Mouse (Mus musculus): ENCODE measurements around the gene Apba3.
A peak's percentile ranks its signal among the peaks of the same experiment; 100 is the strongest.

The Apba3 gene

DNA sequence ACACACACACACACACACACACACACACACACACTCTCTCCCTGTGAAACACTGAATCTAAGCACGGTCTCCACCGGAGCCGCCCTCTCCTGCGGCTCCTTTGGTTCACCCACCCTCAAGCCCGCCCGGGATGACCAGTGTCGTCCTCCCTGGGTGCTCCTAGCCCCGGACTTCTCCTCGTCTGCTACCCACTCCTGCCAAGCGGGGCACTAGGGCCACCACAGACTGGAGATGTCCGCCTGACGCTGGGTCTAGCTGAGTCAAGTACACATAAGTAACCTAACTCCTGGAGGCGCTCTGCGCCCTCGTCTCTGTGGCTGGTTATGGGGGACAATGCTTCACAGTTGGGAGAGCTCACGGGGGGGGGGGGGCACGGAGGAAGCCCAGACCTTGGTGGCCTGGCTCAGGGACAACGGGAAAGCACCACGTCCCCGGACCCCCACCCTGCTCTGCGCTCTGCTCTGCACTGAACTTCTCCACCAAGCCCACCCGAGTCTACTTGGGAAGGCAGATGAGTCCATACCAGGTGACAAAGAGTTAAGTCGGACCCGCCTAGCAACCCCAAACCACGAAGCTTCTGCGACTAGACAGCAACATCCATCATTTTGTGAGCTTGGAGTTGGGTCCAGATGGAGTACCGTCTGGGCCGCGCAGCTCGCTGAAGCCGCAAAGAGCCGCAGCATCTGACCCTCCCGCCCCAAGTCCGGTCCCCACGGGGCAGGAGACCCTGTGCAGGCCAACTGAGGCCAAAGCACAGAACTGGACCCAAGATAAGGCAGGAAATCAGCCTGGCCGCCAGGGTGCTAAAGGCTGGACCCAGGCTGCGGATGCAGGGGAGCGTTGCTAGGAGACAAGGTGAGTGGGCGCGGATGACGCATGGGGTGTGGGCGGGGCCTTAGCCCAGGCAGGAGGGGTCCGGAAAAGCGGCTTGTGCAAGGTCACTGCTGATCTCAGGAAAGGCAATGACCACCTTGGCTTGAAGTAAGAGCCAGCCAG is 14.0 kb upstream of the Apba3 start, which contains the start of gene Matk:
Matk (plus strand) TSS at position 512 of the 996 bp plus-strand sequence.
- no peak for DNase-seq (ENCODE audit: low spot score in 2 of 2)

DNA sequence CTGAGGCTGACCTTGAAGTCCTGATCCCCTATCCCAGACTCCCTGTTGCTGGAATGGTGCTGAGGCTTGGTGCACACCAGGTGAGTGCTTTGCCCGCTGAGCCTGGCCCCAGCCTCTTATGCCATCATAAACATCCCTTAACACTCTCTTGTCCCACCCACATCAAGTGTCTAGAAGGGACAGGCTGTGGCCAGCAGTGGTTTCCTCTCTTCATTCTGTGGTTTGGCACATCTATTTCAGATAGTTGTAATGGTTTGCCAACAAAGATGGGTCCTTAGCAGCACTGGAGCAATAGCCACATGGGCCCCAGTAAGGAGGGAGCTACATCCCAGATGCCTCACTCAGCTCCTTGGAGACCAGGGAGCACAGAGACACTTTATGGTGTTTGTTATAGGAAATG is 11.9 kb upstream of the Apba3 start:
- DNase-seq (ENCODE audit: low spot score in 2 of 2): no peak

DNA sequence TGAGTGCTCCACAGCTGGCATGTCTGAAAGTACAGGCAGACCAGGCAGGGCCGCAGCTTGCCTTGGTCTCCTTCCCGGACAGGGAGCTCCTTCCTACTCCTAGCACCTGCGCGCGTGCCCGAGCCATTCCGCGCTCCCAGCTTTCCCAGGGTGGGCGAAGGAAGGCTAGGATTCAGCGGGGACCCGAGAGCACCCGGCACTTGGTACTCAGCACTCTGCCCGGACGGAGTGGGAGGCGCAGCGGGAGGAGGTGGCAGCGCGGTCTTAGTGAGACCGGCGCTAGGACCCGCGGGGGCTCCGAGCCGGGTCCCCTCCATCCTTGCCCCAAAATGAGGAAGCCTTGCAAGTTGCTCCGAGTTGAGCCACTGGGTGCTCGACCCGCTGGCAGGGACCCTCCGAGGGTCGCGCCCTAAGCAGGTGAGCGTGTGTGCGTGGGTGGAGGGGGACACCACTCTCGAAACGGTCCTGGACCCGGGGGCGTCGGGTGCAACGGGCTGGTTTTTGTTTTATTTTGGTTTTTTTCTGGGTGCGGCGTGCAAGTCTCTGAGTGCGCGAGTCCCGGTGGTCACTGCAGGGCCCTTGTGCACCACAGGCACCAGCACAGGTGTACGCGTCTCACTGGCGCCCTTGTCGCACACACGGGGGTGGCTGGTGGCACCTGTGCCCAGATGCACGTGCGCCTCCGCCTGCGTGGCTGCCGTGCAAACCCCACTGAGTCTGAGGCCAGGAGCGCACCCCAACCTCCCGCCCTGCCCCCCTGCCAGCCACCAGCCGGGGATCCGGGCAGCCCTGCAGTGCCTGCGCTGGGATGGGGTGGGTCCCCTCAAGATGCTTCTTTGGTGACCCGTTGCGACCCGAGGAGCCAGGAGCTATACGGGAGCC is 9.4 kb upstream of the Apba3 start:
- no peak for DNase-seq (ENCODE audit: low spot score in 2 of 2)

DNA sequence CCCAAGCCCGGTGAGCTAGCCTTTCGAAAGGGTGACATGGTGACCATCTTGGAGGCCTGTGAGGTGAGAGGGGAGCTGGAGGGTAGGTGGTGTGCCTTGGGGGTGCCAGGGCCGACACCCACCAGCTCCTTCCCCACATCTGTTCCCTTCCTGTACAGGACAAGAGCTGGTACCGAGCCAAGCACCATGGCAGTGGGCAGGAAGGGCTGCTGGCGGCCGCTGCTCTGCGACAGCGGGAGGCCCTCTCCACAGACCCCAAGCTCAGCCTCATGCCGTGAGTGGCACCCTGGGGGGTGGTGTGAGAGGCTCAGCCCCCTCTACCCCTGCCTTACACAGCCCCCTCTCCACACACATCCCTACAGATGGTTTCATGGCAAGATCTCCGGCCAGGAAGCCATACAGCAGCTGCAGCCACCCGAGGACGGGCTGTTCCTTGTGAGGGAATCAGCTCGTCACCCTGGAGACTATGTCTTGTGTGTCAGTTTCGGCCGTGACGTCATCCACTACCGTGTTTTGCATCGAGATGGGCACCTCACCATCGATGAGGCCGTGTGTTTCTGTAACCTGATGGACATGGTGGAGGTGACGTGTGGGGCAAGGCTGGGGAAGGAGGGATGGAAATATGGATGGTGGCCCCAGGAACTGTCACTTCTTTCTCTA is 7.4 kb upstream of the Apba3 start:
- no peak for DNase-seq (ENCODE audit: low spot score in 2 of 2)

DNA sequence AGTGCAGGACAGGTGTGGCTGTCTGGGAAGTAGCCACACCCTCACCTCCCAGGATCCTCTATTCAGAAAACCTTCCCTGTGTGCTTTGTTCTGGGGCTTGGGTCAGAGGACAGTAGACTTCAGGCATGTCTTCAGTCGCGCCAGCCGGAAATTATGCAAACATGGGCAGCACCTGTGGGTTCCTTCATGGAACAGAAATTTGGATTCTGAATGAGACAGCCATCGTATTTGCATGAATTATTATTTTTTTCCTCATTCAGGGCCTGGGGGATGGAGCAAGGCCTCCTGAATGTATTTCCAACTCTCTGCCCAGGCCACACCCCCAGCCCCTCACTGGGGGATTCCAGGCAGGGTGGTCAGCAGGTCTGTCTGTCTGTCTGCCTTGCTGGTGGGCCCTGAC is 5.7 kb upstream of the Apba3 start:
- DNase-seq (ENCODE audit: low spot score in 2 of 2): no peak

DNA sequence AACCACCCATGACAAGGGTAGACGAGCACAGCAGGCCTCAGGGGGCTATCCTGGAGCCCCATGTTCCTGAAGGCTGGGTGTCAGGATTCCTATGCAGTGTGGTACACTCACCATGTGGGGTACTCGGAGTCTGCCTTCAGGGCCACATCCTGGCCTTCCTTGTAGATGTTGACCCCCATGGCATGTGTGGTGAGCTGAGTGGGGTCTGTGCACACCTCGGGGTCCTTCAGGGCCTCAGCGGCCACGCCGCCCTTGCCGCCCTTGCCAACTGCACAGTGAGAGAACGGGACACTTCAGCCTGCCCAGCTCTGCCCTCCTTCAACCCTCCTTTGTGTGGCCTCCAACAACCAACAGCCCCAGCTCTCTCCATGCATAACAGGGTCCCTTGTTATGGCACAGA is 1.2 kb upstream of the Apba3 start:
- DNase-seq (ENCODE audit: low spot score in 2 of 2): no peak

DNA sequence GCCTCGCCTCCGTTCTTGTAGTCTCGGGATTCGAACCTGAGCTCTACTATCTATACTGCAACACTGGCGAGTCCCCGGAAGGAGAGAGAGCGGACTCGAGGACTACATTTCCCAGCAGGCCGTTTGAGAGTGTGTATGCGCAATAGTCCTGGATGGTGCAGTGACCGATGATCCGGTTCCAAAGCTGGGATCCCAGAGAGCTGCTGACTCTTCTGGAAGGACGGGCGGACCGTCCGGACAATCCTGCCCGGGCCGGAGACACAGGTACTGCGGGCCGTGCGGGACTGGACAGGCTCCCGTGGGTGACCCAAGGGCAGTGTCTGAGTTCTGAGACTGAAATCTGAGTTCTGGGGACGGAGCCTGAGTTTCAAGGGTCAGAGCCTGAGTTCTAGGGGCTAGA is 1.3 kb downstream of the Apba3 start:
- peak; percentile 74 to 77 for DNase-seq (ENCODE audit: low spot score in 2 of 2)

DNA sequence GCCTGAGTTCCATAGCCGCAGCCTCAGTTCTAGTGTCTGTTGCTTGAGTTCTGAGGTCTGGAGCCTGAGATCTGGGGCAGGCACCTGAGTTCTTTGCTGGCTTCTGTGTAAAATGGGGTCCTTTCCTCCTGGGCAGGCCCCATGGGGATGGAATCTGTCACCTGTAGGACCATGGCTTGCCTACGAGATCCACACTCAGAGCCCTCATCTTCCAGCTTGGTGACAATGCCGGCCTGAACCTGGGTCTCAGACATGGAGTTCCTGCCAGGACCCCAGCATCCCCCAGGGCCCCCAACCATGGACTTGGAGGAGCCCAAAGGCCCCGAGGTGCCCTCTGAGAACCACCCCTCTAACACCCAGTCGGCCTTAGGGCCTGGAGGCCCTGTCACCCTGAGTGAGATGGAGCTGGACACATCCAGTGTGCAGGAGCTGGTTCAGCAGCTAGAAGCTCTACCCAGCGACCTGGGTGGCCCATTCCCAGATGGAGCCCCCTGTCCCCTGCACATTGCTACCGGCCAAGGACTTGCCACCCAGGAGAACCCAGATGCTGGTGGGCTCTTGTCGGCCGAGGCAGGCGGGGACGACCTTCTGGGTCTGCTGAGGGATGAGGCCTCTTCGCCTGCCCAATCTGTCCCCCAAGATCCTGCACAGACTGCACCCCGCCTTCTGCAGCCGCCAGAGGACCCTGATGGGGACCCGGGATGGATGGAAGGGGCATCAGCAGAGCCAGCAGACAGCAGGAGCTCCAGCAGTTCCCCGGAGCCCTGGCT is 2.1 kb downstream of the Apba3 start:
- no peak for DNase-seq (ENCODE audit: low spot score in 2 of 2)

DNA sequence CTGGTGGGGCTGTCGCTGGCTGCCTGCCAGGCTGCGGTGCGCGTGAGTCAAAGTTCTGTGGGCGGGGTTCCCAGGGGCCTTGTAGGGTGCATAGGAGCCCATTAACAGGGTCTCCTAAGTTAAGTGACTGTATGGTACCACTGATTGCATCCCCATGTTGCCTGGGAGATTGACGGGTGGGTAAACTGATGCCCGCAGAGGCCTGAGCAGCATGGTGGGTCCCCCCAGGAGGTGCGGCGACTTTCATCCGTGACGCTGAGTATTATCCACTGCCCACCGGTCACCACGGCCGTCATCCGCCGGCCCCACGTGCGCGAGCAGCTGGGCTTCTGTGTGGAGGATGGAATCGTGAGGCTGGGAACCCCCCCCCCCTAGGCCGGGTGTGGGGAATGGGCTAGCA is 5.6 kb downstream of the Apba3 start:
- no peak for DNase-seq (ENCODE audit: low spot score in 2 of 2)

DNA sequence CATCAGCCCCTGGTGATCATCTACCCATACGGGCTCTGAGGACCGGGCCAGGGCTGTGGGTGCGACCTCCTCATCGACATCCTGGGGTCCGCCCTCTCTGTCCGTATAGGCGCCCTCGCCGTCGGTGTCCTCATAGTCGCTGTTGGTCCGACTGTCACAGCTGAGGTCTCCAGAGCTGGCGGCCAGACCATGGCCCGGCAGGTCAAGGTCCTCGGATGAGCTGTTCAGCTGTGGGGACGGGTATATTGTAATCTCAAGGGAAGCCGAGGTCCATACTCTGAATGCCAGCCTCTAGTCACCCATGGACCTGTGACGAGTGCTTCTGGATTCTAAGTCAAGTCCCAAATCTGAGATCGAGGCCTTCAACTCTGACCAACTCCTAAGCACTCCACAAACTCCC is 7.1 kb downstream of the Apba3 start:
- DNase-seq (ENCODE audit: low spot score in 2 of 2): no peak

DNA sequence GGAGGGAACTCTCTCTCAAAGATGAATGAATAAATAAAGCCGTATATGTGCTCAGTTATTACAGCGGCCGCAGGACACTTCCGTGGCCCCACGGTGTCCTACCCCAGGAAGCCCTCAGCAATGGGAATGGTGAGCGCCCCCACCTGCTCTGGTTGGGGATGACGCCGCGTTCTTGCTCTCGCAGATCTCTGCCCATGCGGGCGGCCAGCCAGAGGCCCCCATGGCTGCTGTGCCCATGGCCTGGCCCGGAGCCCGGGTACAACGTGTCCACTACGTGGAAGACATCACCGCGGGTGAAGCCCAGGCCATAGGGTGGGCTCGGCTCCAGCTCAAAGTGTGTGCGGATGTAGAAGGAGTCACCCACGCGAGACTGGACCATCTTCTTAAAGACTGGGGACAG is 10.9 kb downstream of the Apba3 start:
- DNase-seq (ENCODE audit: low spot score in 2 of 2): no peak

DNA sequence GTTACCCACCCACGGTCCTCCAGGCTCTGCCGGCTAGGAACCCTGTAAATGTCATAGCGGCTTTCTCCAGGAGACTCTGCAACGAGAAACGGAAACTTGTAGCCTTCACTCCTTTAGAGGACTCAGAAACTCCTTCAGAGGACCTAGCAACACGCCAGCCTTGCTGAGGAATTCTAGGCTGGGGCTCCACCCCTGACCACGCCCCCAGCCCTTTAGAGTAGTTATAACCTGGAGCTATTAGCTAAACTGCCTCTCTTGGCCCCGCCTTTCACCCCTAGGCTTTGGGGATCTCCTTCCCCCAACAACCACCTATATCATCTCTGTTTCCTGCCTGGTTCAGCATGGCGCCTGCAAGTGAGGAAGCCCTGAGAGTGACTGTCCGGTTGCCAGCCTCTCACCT is 12.7 kb downstream of the Apba3 start:
- DNase-seq (ENCODE audit: low spot score in 2 of 2): no peak

DNA sequence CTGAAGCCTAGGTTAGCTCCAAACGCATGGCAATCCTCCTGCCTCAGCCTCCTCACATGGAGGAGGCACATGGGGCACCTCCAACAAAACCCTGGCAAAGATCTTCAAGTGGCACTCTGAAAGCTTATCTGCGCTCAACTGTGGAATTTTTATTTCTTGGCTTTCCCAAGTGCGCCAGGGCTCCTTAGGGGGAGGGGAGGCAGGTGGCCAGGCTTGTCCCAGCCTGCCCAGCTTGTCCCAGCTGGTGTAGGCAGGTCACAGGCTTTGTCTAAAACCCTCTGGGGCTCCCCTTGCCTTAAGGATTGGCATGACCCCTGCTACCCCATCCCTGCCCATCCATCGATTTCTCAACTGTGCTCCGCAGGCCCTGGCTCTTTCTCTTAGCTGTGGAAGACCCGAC is 17.4 kb downstream of the Apba3 start:
- DNase-seq (ENCODE audit: low spot score in 2 of 2): no peak

DNA sequence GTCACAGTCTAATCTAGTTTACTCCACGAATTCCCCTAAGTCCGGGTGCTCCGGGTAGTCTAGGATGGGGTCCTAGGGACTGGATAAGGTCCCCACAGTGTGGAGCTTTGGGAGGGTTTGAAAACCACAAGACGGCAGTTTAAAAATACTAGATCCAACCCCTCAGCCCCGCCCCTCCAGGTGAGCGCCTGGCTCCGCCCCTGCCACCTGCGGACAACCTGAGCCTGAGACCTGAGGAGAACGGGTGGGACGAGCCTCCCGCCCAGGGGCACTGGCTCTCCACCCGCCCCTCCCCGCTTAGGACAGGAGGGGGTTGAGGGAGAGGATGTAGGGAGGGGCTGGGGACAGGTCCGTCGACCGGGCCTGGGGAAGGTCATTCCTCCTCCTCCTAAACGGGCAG is 18.0 kb downstream of the Apba3 start:
- no peak for DNase-seq (ENCODE audit: low spot score in 2 of 2)

DNA sequence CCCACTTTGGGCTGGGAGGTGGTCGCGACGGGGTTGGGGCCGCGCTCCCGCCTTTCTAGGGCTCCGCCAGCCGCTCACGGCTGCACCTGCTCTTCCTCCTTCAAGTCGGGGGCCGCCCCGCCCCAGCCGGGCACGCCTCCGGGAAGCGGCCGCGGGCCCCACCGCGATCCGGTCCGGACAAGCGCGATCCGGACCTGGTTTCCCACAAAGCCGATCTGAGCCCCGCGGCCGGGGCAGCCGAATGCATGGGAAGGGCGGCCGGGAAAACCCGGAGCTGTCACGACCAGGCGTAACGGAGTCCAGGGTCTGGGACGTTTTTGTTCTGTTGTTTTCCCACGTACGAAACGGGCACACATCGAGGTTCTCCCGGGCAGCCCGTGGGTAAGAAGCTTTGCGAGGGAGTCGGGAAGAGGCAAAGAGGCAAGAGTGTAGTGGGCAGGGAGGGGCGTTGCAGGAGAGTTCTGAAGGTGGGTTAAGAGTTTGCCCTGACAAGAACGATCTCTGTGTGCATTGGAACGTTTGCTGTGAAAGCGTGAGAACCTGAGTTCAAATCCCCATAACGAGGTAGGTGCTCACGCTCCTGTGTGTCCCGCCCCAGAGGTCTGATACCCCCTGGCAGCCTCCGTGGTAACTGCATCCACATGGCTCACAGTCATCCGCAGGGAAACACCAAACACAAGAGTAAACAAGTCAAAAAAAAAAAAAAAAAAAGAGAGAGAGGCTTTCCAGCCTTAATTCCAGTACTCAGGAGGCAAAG is 19.1 kb downstream of the Apba3 start:
- DNase-seq (ENCODE audit: low spot score in 2 of 2): peak; percentile 86 to 94

DNA sequence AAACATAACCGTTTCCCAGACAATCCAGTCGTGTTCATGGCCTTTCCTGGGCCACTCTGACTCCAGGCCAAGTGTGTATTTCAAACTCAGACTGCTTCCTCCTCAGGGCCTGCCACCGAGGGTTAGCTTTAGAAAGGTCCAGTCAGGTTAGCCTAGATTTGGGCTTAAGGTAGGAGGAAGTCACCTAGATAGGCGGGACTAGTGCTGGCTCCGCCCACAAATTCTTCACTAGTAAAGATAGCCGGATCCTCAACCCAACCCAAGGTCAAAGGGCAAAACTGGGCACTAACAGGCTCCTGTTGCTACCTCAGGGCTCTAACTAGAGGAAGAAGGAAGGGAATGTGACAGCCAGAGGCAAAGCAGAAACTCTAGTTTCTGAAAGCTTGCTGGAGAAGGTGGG is 19.8 kb downstream of the Apba3 start:
- no peak for DNase-seq (ENCODE audit: low spot score in 2 of 2)

DNA sequence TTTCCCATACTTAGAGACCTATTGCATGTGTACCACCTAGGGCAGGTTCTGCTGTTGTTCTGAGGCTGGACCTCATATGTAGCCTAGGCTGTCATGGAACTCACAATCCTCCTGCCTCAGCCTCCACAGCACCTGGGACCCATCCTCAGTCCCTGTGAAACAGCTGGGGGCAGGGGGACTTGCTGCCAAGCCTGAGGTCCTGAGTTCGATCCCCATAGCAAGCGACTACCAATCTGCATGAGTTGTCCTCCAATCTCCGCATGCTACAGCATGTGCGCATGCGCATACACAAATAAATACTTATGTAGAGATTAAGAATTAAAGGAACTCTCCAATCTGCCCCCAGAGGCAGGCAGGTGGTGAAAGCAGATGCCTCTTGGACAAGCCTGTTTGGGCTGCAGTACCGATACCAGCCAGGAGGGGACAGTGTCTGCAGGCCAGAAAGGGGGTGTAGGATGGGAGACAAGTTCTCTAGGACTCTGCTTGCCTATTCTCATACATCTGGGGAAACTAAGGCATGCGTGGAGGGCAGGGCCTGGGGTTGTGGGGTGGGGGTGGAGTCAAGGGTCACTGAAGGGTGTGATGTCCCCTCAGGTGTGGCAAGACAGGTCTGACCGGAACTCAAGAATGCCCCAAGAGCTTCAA is 20.9 kb downstream of the Apba3 start:
- peak in 1 of 2 experiments; percentile 75 for DNase-seq (ENCODE audit: low spot score in 2 of 2)

DNA sequence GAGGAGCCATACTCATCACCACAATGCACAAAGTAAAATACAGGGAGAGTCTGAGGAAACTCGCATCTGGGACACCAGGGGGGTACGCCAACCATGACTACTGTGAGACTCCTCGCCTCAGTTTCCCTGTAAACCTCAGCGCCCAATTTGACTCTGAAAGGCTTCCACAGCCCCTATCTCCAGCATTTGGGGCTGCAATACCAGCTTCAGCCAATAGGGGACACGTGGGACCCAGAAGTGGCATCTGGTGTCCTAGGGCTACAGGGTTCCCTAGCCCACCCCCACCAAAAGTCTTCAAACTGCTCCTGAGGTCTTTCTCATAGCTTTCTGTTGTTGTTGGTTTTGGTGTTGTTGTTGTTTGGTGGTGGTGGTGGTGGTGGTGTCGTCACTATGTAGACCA is 21.8 kb downstream of the Apba3 start:
- DNase-seq (ENCODE audit: low spot score in 2 of 2): no peak

DNA sequence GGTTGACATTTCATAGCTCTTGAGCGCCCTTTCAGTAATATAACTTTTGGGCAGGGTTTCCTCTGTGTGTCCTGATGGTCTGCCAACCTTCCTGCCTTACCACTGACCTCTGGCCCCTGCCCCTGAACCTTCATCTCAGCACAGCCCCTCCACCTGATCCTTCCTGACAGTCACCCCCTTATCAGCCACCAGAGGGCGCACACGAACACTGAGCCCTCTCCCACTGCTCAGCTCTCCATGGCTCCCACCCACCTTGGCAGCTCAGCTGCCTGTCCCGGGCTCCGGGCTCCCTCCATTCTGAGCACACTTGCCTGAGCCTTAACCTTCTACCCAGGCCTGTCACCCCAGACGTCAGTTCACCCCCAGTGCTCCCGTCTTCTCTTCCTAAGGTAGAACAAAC is 22.5 kb downstream of the Apba3 start:
- DNase-seq (ENCODE audit: low spot score in 2 of 2): no peak

DNA sequence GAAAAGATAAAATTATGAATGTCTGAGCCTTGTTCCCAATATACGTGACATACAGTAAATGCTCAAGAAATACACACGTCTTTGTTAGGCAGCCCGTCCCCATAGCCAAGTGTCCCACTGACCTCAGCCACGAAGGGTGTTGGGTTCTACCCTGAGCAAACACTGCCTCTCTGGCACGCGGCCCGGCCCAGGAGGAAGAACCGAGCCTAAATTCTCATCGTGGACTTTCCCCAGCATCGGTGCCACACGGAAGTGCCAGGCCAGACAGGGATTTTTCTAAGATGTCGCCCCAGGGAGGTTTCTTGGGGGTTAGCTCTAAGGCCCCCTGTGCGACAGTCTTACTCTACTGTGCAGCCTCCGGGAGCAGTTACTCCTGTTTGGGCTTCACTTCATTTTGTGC is 23.1 kb downstream of the Apba3 start:
- DNase-seq (ENCODE audit: low spot score in 2 of 2): no peak
